Mouse (Mus musculus) layer of hippocampus, adult 9-10 months (tissue): ENCODE measurements at regions not wholly inside any gene's neighbourhood (a gene's known extent, or its start where the extent isn't known, plus 50 kb on each side); places are given as distances from the start of the nearest gene placed in this dataset.
A peak's percentile ranks its signal among the peaks of the same experiment; 100 is the strongest.

Source experiments
- DNase-seq: peaks from one replicate; pipeline ENCODE4 v3.0.0; 2022; ENCODE audit warnings: low spot score

DNA sequence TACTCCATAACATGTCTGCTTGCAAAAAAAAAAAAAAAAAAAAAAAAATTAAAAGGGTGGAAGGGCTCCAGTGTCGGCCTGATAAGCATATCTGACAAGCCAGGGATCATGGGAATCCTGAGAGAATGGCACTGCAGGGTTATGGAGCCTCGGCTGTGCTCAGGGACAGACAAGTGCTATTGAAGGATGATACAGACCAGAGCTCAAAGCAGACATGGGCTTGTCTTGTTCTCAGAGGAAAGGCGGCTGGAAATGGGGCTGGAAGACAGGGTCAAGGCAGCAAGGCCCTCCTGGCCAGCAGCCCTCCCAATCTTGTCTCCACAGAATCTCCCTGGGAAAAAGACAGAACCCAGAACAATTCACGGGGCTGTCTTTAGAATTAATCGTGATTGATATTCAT lies 449.0 kb downstream of the Insc start:
- no peak for DNase-seq

DNA sequence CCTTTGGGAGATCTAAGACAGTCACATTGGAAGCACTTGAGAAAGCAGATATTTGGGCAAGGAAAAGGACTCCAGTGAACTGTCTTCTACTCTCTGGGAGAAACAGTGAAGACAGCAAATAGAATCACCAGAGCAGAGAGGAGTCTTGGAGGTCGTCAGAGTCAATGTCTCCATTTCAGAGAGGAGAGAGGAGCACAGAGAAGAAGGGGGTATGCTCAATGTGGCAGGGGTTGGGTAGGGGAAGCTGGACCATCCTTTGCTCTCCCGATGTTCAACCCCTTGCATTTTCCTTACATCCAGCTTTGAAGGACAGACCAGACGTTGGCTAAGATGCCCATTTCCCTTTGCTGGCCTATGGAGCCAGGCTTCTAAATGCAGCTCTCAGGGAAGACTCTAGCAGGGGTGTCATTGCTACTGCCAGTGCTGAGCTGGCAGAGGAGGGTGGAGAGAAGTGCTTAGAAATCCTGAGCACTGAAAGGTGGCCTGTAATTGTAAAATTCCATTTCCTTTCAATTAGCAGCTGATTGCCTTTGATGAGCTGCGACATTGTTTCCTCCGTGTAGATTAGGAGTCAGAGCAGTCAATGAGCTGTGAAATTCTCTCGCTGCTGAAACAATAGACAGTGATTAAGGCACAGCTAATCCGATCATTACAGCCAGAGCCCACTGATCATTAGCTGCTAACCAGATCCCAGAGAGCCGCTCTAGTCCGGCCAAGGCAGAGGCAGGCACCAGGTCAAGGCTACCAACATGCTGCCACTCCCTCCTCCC lies 449.7 kb downstream of the Insc start:
- no peak for DNase-seq

DNA sequence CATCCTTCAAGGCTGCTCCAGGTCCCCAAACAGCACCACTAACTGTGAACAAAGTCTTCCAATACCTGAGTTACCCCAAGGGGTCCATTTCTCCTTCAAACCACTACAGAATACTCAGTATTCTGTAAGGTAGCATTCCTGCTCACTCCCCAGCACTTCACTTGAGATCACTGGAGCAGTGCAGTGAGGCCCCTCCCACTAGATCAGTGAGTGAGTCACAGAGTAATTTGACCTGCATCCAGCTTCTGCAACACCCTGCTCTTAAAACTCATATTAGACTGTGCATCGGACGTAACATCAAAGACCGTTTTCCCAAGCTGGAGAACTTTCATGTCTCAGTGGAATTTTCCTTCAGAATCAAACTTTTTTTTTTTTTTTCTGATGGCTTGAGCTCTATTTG lies 461.4 kb downstream of the Insc start:
- DNase-seq, result no peak

DNA sequence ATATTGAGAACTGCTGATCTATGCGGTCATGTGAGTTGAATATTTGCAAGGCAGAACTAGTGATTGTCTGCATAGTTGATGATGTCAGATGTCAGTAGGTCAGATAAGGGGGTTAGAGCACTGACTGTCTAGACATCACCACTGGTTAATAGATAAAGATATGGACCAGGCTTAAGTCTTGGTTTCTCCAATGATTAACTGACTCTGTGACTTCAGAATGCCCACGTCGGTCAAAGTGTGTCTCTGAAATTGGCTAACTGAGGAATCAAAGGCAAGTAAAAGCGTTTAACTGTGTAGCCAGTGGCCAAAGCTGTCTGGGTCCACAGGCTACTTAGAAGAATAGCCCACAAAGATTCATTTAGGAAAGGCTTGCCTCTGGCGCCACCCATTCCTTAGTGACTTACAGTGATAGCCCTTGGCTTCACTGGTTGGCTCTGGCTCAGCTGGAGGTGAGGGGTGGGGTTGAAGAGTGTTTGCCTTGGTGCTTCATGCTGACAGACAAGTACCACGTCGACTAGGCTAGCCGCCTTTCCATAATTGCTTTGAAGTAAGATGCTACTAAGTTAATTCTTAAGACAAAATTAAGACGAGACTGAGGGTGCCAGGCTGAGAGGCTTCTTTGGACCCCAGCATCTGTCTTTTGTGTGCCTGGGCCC lies 463.1 kb downstream of the Insc start:
- DNase-seq, result no peak

DNA sequence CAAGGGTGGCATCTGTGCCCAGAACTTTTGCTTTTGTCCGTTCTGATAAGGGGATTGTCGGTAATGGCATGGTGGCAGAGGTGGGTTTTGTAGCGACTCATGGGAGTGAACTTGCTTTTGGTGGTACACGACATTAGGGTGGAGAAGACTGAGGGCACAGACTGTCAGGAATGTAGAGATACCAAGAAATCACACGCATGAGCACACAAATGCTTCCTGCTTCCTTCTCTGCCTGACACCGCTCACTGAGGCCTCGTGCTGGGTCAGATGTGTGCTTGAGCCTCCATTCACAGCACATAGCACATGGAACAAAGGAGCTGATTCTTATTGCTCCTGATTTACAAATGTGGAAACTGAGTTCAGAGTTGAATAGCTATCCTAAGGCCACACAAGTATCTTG lies 465.3 kb downstream of the Insc start:
- no peak for DNase-seq

DNA sequence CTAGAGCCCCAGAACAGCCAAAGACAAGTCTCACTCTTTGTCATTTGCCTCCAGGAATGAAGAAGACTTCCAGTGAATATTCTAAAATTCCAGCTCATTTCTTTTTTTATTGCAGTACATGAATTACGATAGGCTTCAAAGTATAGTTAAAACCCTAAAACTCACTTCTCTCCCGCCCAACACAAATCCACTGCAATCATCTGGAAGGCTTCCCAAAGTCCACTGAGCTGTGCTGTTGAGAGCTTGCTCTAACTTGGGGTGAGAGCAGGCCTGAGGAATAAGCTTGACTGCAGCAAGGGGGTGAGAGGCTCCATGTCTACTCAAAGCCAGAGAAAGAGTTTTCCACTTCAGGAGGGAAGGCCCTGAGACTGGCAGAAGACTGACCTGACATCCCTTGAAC lies 466.5 kb downstream of the Insc start:
- no peak for DNase-seq

DNA sequence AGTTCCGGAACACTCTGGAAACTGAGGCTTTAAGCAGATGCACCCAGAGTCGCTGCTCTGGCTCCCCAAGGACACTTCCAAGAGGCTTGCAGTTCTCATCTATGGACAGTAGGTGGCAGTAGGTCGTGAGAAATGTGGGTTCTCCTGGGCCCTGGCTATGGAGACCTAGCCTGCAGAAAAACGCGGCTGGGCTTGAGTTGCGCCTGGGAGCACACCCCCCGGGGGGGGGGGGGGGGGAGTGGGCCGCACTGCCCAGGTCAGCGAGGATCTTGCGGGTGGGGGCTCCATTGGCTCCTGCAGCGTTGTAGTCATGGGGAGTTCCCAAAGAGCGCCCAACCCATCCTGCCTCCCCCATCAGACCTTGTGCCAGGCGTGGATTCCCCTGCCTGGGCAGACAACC lies 473.3 kb downstream of the Insc start:
- peak; percentile 68 for DNase-seq

DNA sequence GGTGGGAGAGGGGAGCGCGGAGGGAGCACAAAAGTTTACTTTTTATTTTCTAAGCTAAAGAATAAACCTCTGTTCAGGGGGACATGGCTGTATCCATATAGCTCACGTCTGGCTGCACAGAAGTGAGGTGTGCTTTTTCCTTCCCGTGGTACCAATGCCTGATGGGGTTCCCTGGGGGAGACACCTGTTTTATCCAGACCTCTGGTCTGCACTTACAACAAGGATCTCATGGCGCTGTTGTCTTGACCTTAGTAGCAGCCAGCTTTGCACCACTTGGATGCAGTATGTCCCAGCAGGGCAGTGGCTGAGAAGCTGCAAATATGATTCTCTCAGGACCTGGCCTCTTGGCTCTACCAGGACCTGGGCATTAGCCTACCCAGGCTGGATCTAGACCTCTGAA lies 473.8 kb downstream of the Insc start:
- DNase-seq, result no peak

DNA sequence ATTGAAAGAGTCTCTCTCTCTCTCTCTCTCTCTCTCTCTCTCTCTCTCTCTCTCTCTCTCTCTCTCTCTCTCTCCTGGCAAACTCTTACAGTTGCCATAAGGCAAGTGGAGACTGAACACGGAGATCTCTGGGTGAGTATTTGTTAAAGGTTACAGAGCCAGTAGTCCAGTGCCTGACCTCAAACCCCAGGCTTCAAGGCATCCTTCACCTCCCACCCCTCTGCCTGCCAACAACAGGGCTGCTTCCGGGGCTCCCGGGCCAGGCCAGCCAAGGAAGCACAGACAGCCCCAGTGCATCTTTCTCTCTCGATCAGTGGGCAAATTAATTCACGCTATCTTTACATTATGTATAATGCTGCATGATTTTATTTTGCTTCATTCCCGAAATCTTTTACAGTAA lies 474.2 kb downstream of the Insc start:
- no peak for DNase-seq

DNA sequence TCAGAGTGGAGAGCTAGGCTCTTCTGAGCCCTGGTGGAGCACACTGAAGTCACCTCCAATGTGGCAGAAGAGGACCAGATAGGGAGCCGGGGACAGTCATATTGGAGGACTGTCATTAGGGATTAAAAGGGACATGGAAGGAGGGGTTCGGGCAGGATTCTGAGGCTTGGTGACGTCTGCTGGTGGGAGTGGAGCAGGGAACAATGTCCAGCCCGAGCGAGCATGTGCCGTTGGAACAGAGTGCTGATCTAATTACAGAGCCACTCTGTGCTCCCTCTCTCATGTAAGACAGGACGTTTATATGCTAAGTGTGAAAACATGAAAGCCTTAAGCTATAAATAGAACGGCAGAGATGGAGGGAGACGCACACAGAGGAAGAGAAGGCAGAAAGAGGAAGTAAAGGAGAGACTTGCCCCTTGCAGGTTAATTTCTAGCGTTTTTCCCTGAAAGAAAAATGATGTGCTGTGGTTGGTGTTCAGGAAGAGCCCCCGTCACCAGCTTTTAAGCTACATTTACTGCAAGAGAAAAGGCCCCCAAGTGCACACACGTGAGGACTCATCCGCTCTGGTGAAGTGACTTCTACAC lies 475.2 kb downstream of the Insc start:
- no peak for DNase-seq

DNA sequence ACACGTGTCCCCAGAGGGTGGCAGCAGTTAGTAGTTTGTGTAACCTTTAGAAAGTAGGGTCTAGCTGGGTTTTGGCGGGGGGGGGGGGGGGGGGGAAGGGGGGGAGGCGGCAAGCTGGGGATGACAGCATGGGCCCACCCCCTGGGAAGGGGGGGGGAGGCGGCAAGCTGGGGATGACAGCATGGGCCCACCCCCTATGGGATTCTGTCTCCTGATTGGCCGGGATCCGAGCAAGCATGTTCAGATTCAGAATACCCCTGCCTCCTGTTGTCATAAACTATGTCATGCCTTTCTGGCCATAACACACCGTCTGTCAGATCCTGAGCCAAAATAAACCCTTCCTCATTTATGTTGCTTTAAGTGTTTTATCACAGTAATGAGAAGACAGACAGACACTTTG lies 479.1 kb downstream of the Insc start:
- no peak for DNase-seq

DNA sequence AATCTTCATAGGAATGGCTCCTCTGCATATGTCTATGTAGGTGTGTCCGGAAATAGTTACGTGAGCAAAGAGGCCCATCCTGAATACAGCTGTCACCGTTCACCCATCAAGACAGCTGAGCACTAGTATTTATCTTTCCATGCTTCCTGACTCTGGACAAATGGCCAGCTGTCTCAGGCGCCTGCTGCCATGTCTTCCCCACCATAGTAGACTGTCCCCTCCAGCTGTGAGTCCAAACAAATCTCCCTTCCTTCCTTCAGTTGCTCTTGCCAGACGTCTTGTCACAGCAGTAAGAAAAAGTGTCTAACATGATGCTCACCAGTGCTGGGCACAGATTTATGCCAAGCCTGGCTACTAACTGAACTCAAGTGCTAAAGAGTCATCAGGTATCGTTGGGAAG lies 487.0 kb downstream of the Insc start:
- no peak for DNase-seq

DNA sequence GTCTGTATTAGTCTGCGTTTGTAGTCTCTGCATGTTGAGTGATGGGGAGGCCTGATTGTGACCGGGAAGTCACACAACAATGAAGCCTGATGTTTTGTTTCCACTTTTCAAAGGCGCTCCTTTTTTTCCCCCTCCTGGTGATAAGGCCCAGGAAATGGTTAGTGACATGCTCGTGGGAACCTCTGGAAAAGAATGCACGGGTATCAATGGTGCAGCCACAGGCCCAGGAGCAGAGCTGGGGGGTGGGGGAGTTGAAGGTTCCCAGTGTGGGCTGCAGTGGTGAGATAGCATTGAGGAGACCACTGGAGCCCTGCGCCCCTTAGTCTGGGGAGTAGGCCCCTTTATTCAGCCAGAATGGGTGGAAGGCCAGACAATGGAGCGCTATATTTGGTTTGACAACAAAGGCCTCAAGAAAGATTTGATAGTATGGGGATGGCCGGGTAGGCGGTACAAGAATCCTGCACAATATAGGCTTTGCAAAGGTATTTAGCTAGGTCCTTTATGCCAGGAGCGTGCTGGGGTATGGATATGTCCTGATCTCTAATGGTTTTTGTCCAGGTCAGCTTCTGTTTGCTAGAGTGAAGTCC lies 490.4 kb downstream of the Insc start:
- no peak for DNase-seq

DNA sequence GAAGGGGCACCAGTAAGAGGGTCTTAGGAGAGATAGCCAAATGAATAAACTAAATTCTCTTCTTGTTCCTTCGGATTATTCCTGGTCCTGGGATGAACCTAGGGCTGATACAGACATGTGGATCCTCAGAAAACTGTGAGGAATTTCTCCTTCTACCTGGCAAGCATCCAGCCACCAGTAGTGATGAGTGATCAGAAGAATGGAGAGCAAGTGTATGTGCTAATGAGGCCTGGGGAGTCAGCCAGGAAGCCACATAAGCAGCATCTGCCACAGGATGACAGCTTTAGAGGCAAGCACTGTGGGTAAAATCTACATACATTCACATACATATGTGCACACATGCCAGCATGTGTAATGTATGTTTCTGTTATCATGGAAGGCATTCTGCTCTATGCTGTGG lies 493.6 kb downstream of the Insc start:
- no peak for DNase-seq

DNA sequence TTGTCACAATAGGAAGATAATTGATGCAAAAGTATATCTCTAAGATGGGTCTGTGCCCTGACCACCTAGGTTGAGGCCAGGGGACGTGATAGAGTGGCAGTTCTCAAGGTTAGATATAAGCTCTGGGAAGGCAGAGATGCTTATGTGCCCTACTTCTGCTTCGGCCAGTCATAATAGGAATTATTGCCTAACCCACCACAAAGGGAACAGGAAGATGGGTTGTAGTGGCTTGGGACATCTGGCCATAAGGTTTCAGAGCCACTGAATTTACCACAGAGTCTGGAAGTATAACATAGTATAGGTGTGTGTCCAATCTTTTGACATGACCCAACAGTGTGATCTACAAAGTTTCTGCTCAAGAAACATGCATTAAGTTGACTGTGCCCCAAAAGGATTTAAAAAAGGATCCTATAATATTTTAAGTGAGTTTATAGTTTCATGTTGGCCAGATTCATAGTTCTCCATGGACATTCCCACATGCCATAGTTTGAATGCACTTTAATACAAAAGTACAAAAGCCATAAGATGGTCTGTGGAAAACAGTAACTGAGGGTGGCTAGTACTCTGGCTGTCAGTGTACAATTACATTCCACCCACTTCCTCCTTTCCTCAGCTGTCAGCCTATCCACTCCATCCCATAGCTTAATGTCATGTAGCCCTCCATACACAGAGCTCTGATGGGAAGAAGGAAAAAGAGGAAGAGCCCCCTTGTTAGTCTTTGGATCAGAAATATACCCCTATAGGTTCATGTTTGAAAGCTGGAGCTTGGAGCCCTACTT lies 508.3 kb downstream of the Insc start:
- no peak for DNase-seq

DNA sequence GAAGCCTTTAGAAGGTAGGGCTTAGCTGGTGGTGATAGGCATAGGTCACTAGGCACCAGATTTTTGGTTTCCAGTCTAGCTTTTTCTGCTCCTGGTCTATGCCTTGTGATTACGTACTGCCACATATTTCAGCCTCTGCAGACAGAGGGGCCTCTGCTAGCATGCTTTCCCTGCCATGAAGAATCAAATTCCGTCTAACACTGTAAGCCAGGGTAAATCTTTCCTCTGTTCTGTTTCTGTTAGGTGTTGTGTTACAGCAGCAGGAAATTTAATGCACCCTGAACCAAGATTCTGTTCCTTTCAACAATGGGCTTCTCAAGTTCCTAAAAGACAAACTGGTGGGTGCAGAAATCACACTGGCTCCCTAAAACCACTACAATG lies 508.9 kb downstream of the Insc start:
- DNase-seq, result no peak

DNA sequence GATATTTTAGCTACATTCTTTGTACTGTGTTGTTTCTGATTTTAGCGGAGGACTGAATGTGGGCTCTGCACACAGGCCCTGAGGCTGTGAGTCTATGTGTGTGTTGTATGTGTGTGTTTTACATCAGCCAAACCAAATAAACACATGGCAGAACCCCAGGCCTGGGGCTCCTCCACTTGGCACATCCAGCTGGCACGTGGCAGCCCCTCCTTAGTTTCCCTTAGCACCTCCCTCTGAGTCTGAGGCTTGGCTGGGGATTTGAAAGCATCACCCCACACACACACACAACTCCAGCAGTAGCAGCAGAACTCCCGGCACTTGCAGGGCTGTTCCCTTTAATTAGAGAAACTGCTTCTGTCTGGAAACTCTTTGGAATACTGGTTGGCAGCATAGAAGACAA lies 515.1 kb downstream of the Insc start:
- no peak for DNase-seq

DNA sequence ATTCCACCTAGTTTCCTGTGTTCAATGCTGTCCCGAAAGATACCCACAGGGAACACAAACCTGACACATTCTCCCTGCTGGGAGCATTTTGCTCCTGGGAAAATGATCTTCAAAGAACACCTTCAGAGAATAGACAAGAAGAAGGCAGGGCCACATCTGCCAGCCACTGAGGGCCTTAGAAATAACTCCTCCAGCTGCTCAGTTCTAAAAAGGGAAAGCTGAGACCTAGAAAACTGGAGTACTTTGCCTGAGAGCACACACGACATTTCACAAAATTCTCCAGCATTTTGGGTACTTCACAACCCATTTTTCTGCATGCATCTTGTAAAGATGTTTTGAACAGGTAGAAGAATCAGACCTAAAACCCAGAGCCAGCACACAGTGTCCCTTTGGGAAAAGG lies 519.6 kb downstream of the Insc start:
- DNase-seq, result no peak

DNA sequence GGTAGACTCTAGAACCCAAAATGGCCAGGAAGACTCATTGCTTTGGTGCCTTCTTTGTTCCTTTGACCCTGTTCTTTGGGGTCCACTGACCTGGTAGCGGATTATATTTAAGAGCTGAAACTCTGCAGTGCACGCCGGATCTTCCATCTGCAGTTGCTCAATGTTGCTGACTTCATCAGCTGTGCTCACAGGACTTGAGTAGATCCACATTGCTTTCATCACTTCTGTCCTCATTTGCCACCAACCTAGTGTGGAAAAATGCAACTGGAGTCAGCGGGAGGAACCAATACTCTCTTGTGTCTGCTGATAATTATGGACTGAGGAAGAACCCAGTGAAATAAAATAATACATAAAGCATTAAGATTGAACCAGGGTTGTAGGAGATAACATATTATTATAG lies 522.6 kb downstream of the Insc start:
- DNase-seq, result no peak

DNA sequence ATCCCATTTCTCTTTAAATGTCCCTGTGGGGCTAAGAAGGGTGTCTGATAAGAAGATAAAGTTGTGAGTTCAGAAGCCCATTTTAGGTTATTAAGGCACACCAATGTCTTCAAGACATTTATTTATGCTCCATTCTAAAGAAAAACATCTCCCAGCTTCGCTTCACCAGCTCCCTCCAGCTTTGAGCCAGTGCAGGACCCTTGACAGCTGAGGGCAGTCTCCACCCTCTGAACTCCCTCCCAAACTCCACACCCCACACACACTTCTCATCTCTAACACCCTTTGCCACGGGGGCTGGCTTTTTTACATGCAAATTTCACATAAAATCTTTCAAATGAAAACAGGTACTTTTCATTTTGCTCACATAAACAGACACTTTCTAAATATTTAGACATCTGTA lies 527.3 kb downstream of the Insc start:
- no peak for DNase-seq

DNA sequence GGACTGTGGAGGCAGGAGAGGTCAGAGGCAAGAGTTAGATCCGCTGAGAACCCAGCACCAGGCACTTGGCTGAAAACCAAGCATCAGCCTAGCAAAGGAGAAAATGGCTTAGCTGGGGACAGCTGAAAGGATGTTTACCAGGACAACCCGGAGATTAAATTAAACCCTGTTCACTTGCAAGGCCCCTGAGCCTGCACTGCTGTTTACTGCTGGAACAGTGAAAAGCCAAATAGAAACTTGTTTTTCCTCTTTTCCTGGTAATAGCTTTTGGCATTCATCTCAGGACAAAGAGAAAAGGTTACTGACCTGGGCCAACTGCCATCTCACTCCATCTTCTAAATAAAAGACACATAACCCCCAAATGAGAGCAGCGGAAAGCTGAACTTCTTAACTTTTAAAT lies 531.3 kb downstream of the Insc start:
- DNase-seq, result no peak

DNA sequence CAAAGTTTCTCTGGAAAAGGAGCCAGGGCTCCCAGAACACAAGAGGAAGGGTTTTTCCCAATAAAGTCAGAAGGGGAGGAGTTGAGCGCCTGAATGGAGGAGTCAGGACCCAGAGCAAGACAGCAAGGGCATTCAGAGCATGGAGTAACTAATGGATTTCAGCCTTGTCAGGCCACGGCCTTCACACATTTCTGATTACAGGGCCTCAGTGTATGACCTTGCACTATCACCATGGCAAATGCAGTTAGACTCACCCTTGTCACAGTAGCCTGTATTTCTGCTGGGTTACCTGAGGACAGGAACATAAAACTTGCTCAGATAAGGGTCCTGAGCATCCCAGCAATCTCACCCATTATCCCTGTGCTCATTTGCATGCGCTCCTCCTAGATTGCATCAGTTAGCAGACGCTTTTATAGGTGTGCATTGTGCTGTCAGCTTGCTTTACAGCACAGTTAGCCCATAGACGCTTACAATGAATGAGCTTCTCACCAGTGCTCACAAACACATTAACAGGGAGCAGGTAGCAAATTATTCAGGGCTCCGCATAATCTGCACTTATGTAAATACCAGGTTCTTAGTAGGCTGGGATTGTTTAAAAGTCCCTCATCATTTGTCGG lies 547.4 kb downstream of the Insc start:
- DNase-seq, result no peak
